ENCODE assay signal across 20 mouse cellular contexts in genomic region chr5:22557491-22558113, GRCm38 (mm10). TPM values are rescaled to one million over a fixed set of nuclear protein-coding genes. Genes with fewer than 3 reads are reported as not detected.
DNase-seq lines count a peak whose midpoint lies in the region; ATAC-seq lines count a peak whose summit lies in the region.
"Had no signal": no experiment of that assay in that cellular context is flagged by ENCODE, and none has a peak within 500 bp of the region (broad histone marks: within the 10 kb centered on the region; RNA-seq: fewer than 3 reads in every experiment).

No protein-coding gene starts in this region.

- H3K36me3 ChIP-seq in kidney, embryonic 15.5 days, result peaks cover 9% of the 10 kb centered on the region
- peaks cover 9% of the 10 kb centered on the region; the same call in 1 of the 2 replicates for H3K36me3 ChIP-seq in liver, embryonic 13.5 days

- no peak for DNase-seq in kidney, postnatal 10 days
- peak; percentile 74 for DNase-seq in liver, embryonic 13.5 days
- DNase-seq in cerebellum, adult 18-20 months, result no peak
- no peak for DNase-seq in gastrocnemius, postnatal 10 days
- no peak for DNase-seq in layer of hippocampus, adult 9-11 months
- DNase-seq: adrenal gland, postnatal 14 days; cerebellum, adult 8-10 months; heart, adult 18-20 months; lung, postnatal 14 days; right cerebral cortex, postnatal 25 days; thymus, postnatal 36 days had no signal

- no peaks in the 10 kb centered on the region for H3K4me1 ChIP-seq in kidney, embryonic 15.5 days
- peaks cover 25% of the 10 kb centered on the region for H3K4me1 ChIP-seq in liver, embryonic 13.5 days (replicated peaks)
- H3K4me1 ChIP-seq: heart, embryonic 13.5 days; hindbrain, embryonic 13.5 days had no signal

- peak; percentile 75; the same call in 1 of the 2 replicates for ATAC-seq in kidney, embryonic 15.5 days (replicated peaks; ENCODE audit: low FRiP score)
- ATAC-seq in erythroblast, adult 5-6 weeks (replicated peaks; ENCODE audit: low FRiP score, poor library complexity, severe bottlenecking), result peak; percentile 94
- peak; percentile 99 for ATAC-seq in liver, embryonic 13.5 days (ENCODE audit: low read depth)
- ATAC-seq in megakaryocyte-erythroid progenitor cell, adult 5-6 weeks (replicated peaks; ENCODE audit: low FRiP score, low TSS enrichment, poor library complexity, severe bottlenecking), result peak; percentile 100
- ATAC-seq: CD4-positive, CD25-positive, alpha-beta regulatory T cell, adult 4 months; forebrain, embryonic 16.5 days; inflammation-experienced regulatory T-cells, adult 6 months had no signal

- no peak overlapping the region for H3K4me2 ChIP-seq in kidney, embryonic 15.5 days
- peak overlapping the region; percentile 53 for H3K4me2 ChIP-seq in liver, embryonic 13.5 days
- H3K4me2 ChIP-seq: heart, embryonic 13.5 days; hindbrain, embryonic 13.5 days had no signal

- H3K27me3 ChIP-seq in kidney, embryonic 15.5 days, result no peaks in the 10 kb centered on the region
- H3K27me3 ChIP-seq in liver, embryonic 13.5 days, result no peaks in the 10 kb centered on the region
- H3K27me3 ChIP-seq: heart, embryonic 13.5 days; hindbrain, embryonic 13.5 days had no signal

- no peak overlapping the region for H3K9ac ChIP-seq in kidney, embryonic 15.5 days
- peak overlapping the region; percentile 65 for H3K9ac ChIP-seq in liver, embryonic 13.5 days
- H3K9ac ChIP-seq: heart, embryonic 13.5 days; hindbrain, embryonic 13.5 days had no signal

- no peak overlapping the region for H3K4me3 ChIP-seq in kidney, embryonic 15.5 days (replicated peaks)
- H3K4me3 ChIP-seq in liver, embryonic 13.5 days (replicated peaks), result peak overlapping the region; percentile 5; the same call in 1 of the 2 replicates
- H3K4me3 ChIP-seq: heart, embryonic 13.5 days; hindbrain, embryonic 13.5 days had no signal

- whole genome bisulfite sequencing in kidney, embryonic 15.5 days, result 87% methylated on average over 4 of the region's 4 CpGs
- WGBS in liver, embryonic 13.5 days (ENCODE audit: insufficient replicate concordance), result 26% methylated on average over 4 of the region's 4 CpGs

- no peak overlapping the region for H3K27ac ChIP-seq in kidney, embryonic 15.5 days
- H3K27ac ChIP-seq in liver, embryonic 13.5 days, result peak overlapping the region; percentile 89
- H3K27ac ChIP-seq: heart, embryonic 13.5 days; hindbrain, embryonic 13.5 days; kidney, postnatal 0 days had no signal

- no peaks in the 10 kb centered on the region for H3K9me3 ChIP-seq in kidney, embryonic 15.5 days (replicated peaks)
- H3K9me3 ChIP-seq in liver, embryonic 13.5 days (replicated peaks), result peaks cover 17% of the 10 kb centered on the region
- H3K9me3 ChIP-seq: heart, embryonic 13.5 days; hindbrain, embryonic 13.5 days had no signal

RNA-seq across cellular contexts. Expression of gene Orc5, which starts 7.4 kb away (rescaled TPM):
- polyA plus RNA-seq in kidney, embryonic 15.5 days (2015; fragmentation: Nextera tagmentation; extraction: Ambion mirVana), result 37.4 and 40.6 TPM in 2 replicates
- 13.0 and 19.2 TPM in 2 replicates for total RNA-seq in erythroblast, adult 5-6 weeks (2015; ENCODE audit: low replicate concordance)
- total RNA-seq in erythroblast, adult 5-6 weeks (2017; ENCODE audit: low replicate concordance), result 13.5 and 21.0 TPM in 2 replicates
- 63.0 and 76.5 TPM in 2 replicates for polyA plus RNA-seq in liver, embryonic 13.5 days (2015; fragmentation: Nextera tagmentation; extraction: Ambion mirVana)
- total RNA-seq in megakaryocyte-erythroid progenitor cell, adult 5-6 weeks (2014; fragmentation: Nextera tagmentation), result 75.4 and 86.9 TPM in 2 replicates
- 71.2 and 90.9 TPM in 2 replicates for total RNA-seq in megakaryocyte-erythroid progenitor cell, adult 5-6 weeks (2017)
- 10 to 100 TPM in 1 of 2 experiments, 1 to 10 TPM in 1; 8.8 to 11.5 TPM for total RNA-seq in gastrocnemius, postnatal 10 days (2021)
